Comparison of ENCODE assay signal across 8 mouse cellular contexts in genomic region chr15:97766594-97767279, GRCm38 (mm10). TPM values are rescaled to one million over a fixed set of nuclear protein-coding genes. Genes with fewer than 3 reads are reported as not detected.
A peak's percentile ranks its signal among the peaks of the same experiment; 100 is the strongest.
DNase-seq lines count a peak whose midpoint lies in the region; ATAC-seq lines count a peak whose summit lies in the region.

No protein-coding gene starts in this region.

- peak overlapping the region; percentile 61 for H3K4me3 ChIP-seq in forebrain, embryonic 10.5 days
- peak overlapping the region; percentile 61 for H3K4me3 ChIP-seq in midbrain, embryonic 10.5 days

- peak overlapping the region; percentile 68 for H3K27ac ChIP-seq in forebrain, embryonic 10.5 days
- H3K27ac ChIP-seq in midbrain, embryonic 10.5 days (replicated peaks) = peak overlapping the region; percentile 79

- DNase-seq in left cerebral cortex, postnatal 4 days = peak; percentile 53
- no peak for DNase-seq in left cerebral cortex, adult 8-10 months (ENCODE audit: low spot score in 2 of 2)
- no peak for DNase-seq in forebrain, embryonic 10.5 days (ENCODE audit: extremely low spot score, low spot score)
- peak; percentile 88 for DNase-seq in kidney, adult 9 months
- peak; percentile 39 for DNase-seq in midbrain, embryonic 10.5 days (ENCODE audit: low spot score)
- DNase-seq in spleen, postnatal 4 days (ENCODE audit: low spot score in 2 of 2) = no peak

- intact Hi-C loops in left cerebral cortex, postnatal 4 days (cut with DNase I) = no loop called here

- ATAC-seq in frontal cortex, adult (ENCODE audit: low TSS enrichment) = no peak
- no peak for ATAC-seq in megakaryocyte-erythroid progenitor cell, adult 5-6 weeks (replicated peaks; ENCODE audit: low FRiP score, low TSS enrichment, poor library complexity, severe bottlenecking)

- peaks cover 59% of the 10 kb centered on the region for H3K4me1 ChIP-seq in forebrain, embryonic 10.5 days
- H3K4me1 ChIP-seq in midbrain, embryonic 10.5 days = peaks cover 57% of the 10 kb centered on the region

- H3K9me3 ChIP-seq in forebrain, embryonic 10.5 days = no peaks in the 10 kb centered on the region
- no peaks in the 10 kb centered on the region for H3K9me3 ChIP-seq in midbrain, embryonic 10.5 days (replicated peaks)

- peaks cover 95% of the 10 kb centered on the region for H3K27me3 ChIP-seq in forebrain, embryonic 10.5 days (ENCODE audit: poor library complexity, severe bottlenecking)
- H3K27me3 ChIP-seq in midbrain, embryonic 10.5 days (ENCODE audit: low read depth, poor library complexity, severe bottlenecking) = peaks cover 94% of the 10 kb centered on the region

- H3K36me3 ChIP-seq in forebrain, embryonic 10.5 days (replicated peaks) = no peaks in the 10 kb centered on the region
- no peaks in the 10 kb centered on the region for H3K36me3 ChIP-seq in midbrain, embryonic 10.5 days

- WGBS in forebrain, embryonic 10.5 days = 5% methylated on average over 23 of the region's 23 CpGs
- WGBS in midbrain, embryonic 10.5 days = 8% methylated on average over 23 of the region's 23 CpGs

RNA-seq across cellular contexts. Expression of gene Rapgef3, which starts 1.0 kb away (rescaled TPM):
- 10 to 100 TPM; 21.2 to 24.2 TPM for total RNA-seq in left cerebral cortex, postnatal 4 days (2021)
- 10 to 100 TPM; 38.3 to 61.9 (median 47.0) TPM for total RNA-seq in left cerebral cortex, adult 8-10 months (2022)
- 5.4 and 6.3 TPM in 2 replicates for polyA plus RNA-seq in forebrain, embryonic 10.5 days (2016; fragmentation: Nextera tagmentation; extraction: Ambion mirVana)
- polyA plus RNA-seq in midbrain, embryonic 10.5 days (2016; fragmentation: Nextera tagmentation; extraction: Ambion mirVana) = 5.3 and 6.0 TPM in 2 replicates
- 12.0 and 13.1 TPM in 2 replicates for total RNA-seq in megakaryocyte-erythroid progenitor cell, adult 5-6 weeks (2014; fragmentation: Nextera tagmentation)
- 6.8 and 8.2 TPM in 2 replicates for total RNA-seq in megakaryocyte-erythroid progenitor cell, adult 5-6 weeks (2017)

RNA-seq across cellular contexts. Expression of gene Slc48a1, which starts 11.6 kb away (rescaled TPM):
- total RNA-seq in left cerebral cortex, postnatal 4 days (2021) = 10 to 100 TPM; 81.8 to 84.6 TPM
- total RNA-seq in left cerebral cortex, adult 8-10 months (2022) = 100 to 1,000 TPM; 149 to 181 (median 177) TPM
- 28.7 and 32.2 TPM in 2 replicates for polyA plus RNA-seq in forebrain, embryonic 10.5 days (2016; fragmentation: Nextera tagmentation; extraction: Ambion mirVana)
- polyA plus RNA-seq in midbrain, embryonic 10.5 days (2016; fragmentation: Nextera tagmentation; extraction: Ambion mirVana) = 30.5 and 36.3 TPM in 2 replicates
- 91.5 and 112 TPM in 2 replicates for total RNA-seq in megakaryocyte-erythroid progenitor cell, adult 5-6 weeks (2014; fragmentation: Nextera tagmentation)
- total RNA-seq in megakaryocyte-erythroid progenitor cell, adult 5-6 weeks (2017) = 53.7 and 72.6 TPM in 2 replicates

RNA-seq across cellular contexts. Expression of gene Endou, which starts 35.6 kb away (rescaled TPM):
- under 1 TPM; 0.16 to 0.18 TPM for total RNA-seq in left cerebral cortex, postnatal 4 days (2021)
- 1 to 10 TPM in 3 of 4 experiments, under 1 TPM in 1; 0.94 to 5.3 (median 3.3) TPM for total RNA-seq in left cerebral cortex, adult 8-10 months (2022)
- polyA plus RNA-seq in forebrain, embryonic 10.5 days (2016; fragmentation: Nextera tagmentation; extraction: Ambion mirVana) = 0.11 and 0.12 TPM in 2 replicates
- polyA plus RNA-seq in midbrain, embryonic 10.5 days (2016; fragmentation: Nextera tagmentation; extraction: Ambion mirVana) = 0.12 and 0.26 TPM in 2 replicates
- 0.87 TPM in 1 of 2 replicates, not detected in the other for total RNA-seq in megakaryocyte-erythroid progenitor cell, adult 5-6 weeks (2014; fragmentation: Nextera tagmentation)
- total RNA-seq in megakaryocyte-erythroid progenitor cell, adult 5-6 weeks (2017) = not detected in 2 replicates

Comparison
In these comparisons a context has a peak if more than half of its experiments do, and no peak if none do; other contexts are left out.
1. DNase-seq: peak in left cerebral cortex, postnatal 4 days (single experiment), kidney, adult 9 months (single experiment) and midbrain, embryonic 10.5 days (single experiment); none in left cerebral cortex, adult 8-10 months (0 of 2), forebrain, embryonic 10.5 days (single experiment) and spleen, postnatal 4 days (0 of 2).